Mouse (Mus musculus) MEL (cell line): Measurements from ENCODE around the gene Mrps35. TPM values are rescaled to one million over a fixed set of nuclear protein-coding genes. Genes with fewer than 3 reads are reported as not detected.

Experiments used
- DNase-seq: peaks from one replicate; pipeline ENCODE4 v3.0.0; 2011; ENCODE audit warnings: low read depth, low spot score
- H3K27ac ChIP-seq: 2 replicates; pipeline ENCODE4 v1.5.1; 2012; ENCODE audit warnings: low read depth, mild to moderate bottlenecking, control low read depth, low read length, moderate library complexity; ENCODE audit not compliant: control insufficient read depth
- H3K27me3 ChIP-seq, 2 experiments: fragments of 150-350 bp in 1 of 2; sonication (generic) in 1 of 2; 2 replicates each; pipeline ENCODE4 v1.6.1; 2012; ENCODE audit warnings: low read length in 2 of 2, mild to moderate bottlenecking in 2 of 2, improper control_type of control experiment in 1 of 2, moderate library complexity in 1 of 2; ENCODE audit not compliant: insufficient read depth in 2 of 2, control insufficient read depth in 1 of 2
- H3K36me3 ChIP-seq, 2 experiments: 2 replicates each; pipeline ENCODE4 v1.6.1; 2012 to 2014; ENCODE audit warnings: low read length in 2 of 2, improper control_type of control experiment in 1 of 2, inconsistent platforms in 1 of 2, mild to moderate bottlenecking in 1 of 2; ENCODE audit not compliant: insufficient read depth in 2 of 2, control insufficient read depth in 1 of 2
- H3K4me1 ChIP-seq, 2 experiments: fragments of 150-350 bp in 1 of 2; sonication (generic) in 1 of 2; 2 replicates each; pipeline ENCODE4 v1.6.1; 2012; ENCODE audit warnings: low read length in 2 of 2, improper control_type of control experiment in 1 of 2, mild to moderate bottlenecking in 1 of 2; ENCODE audit not compliant: insufficient read depth in 2 of 2, control insufficient read depth in 1 of 2
- H3K4me3 ChIP-seq, 2 experiments: fragments of 150-350 bp in 1 of 2; sonication (generic) in 1 of 2; 2 replicates each; pipeline ENCODE4 v1.5.1; 2012; ENCODE audit warnings: low read depth in 2 of 2, low read length in 2 of 2, mild to moderate bottlenecking in 2 of 2, moderate library complexity in 2 of 2, control low read depth in 1 of 2, improper control_type of control experiment in 1 of 2; ENCODE audit not compliant: control insufficient read depth in 1 of 2, insufficient read depth in 1 of 2
- H3K79me2 ChIP-seq: 2 replicates; pipeline ENCODE4 v1.6.1; 2012; ENCODE audit warnings: mild to moderate bottlenecking, low read length, moderate library complexity; ENCODE audit not compliant: control insufficient read depth, poor library complexity, insufficient read depth
- H3K9ac ChIP-seq: 2 replicates; pipeline ENCODE4 v1.6.1; 2012; ENCODE audit warnings: low read depth, mild to moderate bottlenecking, control low read depth, low read length, moderate library complexity; ENCODE audit not compliant: control insufficient read depth, poor library complexity, severe bottlenecking
- H3K9me3 ChIP-seq: fragments of 150-350 bp; sonication (generic); replicated peaks from 2 replicates; pipeline ENCODE4 v1.6.1; 2012; ENCODE audit warnings: mild to moderate bottlenecking, low read length, improper control_type of control experiment, moderate library complexity; ENCODE audit not compliant: insufficient read depth
- CTCF ChIP-seq, 3 experiments: IDR thresholded peaks in 2 of 3; conservative IDR thresholded peaks in 1 of 3; 2 replicates each; pipeline ENCODE4 v1.5.1; 2011 to 2012; ENCODE audit warnings: low read length in 3 of 3, low read depth in 2 of 3, mild to moderate bottlenecking in 2 of 3, improper control_type of control experiment in 1 of 3, inconsistent platforms in 1 of 3, mixed read lengths in 1 of 3, moderate library complexity in 1 of 3; ENCODE audit not compliant: control insufficient read depth in 1 of 3, insufficient read depth in 1 of 3, poor library complexity in 1 of 3, severe bottlenecking in 1 of 3
- ELF1 ChIP-seq: IDR thresholded peaks from 2 replicates; pipeline ENCODE4 v1.6.1; 2014; ENCODE audit warnings: low read depth, mild to moderate bottlenecking, inconsistent platforms, low read length, improper control_type of control experiment, moderate library complexity
- GATA1 ChIP-seq: IDR thresholded peaks from 2 replicates; pipeline ENCODE4 v1.6.1; 2011; ENCODE audit warnings: low read depth, low read length, improper control_type of control experiment
- HCFC1 ChIP-seq: IDR thresholded peaks from 2 replicates; pipeline ENCODE4 v1.6.1; 2012; ENCODE audit warnings: low read depth, mild to moderate bottlenecking, inconsistent platforms, low read length, improper control_type of control experiment, moderate library complexity
- MAX ChIP-seq: IDR thresholded peaks from 2 replicates; pipeline ENCODE4 v1.6.1; 2011; ENCODE audit warnings: low read length, improper control_type of control experiment
- MXI1 ChIP-seq: IDR thresholded peaks from 2 replicates; pipeline ENCODE4 v1.6.1; 2011; ENCODE audit warnings: mild to moderate bottlenecking, low read depth, low read length, improper control_type of control experiment
- NELFE ChIP-seq: IDR thresholded peaks from 2 replicates; pipeline ENCODE4 v1.6.1; 2011; ENCODE audit warnings: low read depth, low read length, improper control_type of control experiment
- POLR2A ChIP-seq, 2 experiments: IDR thresholded peaks; 2 replicates each; pipeline ENCODE4 v1.6.1; 2011 to 2012; ENCODE audit warnings: low read length in 2 of 2, mild to moderate bottlenecking in 2 of 2, control low read depth in 1 of 2, improper control_type of control experiment in 1 of 2, low read depth in 1 of 2, moderate library complexity in 1 of 2; ENCODE audit not compliant: control insufficient read depth in 1 of 2, insufficient read depth in 1 of 2, poor library complexity in 1 of 2
- RAD21 ChIP-seq: IDR thresholded peaks from 2 replicates; pipeline ENCODE4 v1.6.1; 2011; ENCODE audit warnings: mild to moderate bottlenecking, low read depth, low read length, improper control_type of control experiment
- SMC3 ChIP-seq: IDR thresholded peaks from 2 replicates; pipeline ENCODE4 v1.6.1; 2011; ENCODE audit warnings: low read depth, low read length, improper control_type of control experiment
- USF1 ChIP-seq: IDR thresholded peaks from 2 replicates; pipeline ENCODE4 v1.6.1; 2014; ENCODE audit warnings: low read depth, mild to moderate bottlenecking, inconsistent platforms, low read length, improper control_type of control experiment, moderate library complexity
- USF2 ChIP-seq, 2 experiments: IDR thresholded peaks; 2 replicates each; pipeline ENCODE4 v1.6.1; 2011 to 2012; ENCODE audit warnings: improper control_type of control experiment in 2 of 2, low read length in 2 of 2, borderline replicate concordance in 1 of 2, inconsistent platforms in 1 of 2, low read depth in 1 of 2, mild to moderate bottlenecking in 1 of 2; ENCODE audit not compliant: insufficient read depth in 1 of 2
- ZC3H11A ChIP-seq: IDR thresholded peaks from 2 replicates; pipeline ENCODE4 v1.6.1; 2012; ENCODE audit warnings: low read depth, mild to moderate bottlenecking, inconsistent platforms, low read length, improper control_type of control experiment
- ZMIZ1 ChIP-seq: IDR thresholded peaks from 2 replicates; pipeline ENCODE4 v1.6.1; 2012; ENCODE audit warnings: low read depth, mild to moderate bottlenecking, inconsistent platforms, low read length, improper control_type of control experiment, moderate library complexity
- ZNF384 ChIP-seq: IDR thresholded peaks from 2 replicates; pipeline ENCODE4 v1.6.1; 2012; ENCODE audit warnings: low read depth, mild to moderate bottlenecking, inconsistent platforms, low read length, improper control_type of control experiment
- polyA plus RNA-seq, 2 experiments: library from polyadenylated mRNA; stranded (reverse) in 1 of 2; unstranded in 1 of 2; fragments of >175 nt in 1 of 2; fragments of >200 nt in 1 of 2; gene quantifications; 2 replicates each; pipeline versions ENCODE4 v1.2.1 to v1.2.4; 2012; ENCODE audit warnings: low replicate concordance in 2 of 2, low read depth in 1 of 2; ENCODE audit not compliant: insufficient read length in 2 of 2, insufficient read depth in 1 of 2, missing spikeins in 1 of 2
- total RNA-seq: library from RNA; depleted of rRNA; stranded (reverse); fragments of 300-350 nt; gene quantifications from 2 replicates; pipeline ENCODE4 v1.2.3, GENCODE M21; 2012

Gene Mrps35
- total and polyA plus RNA-seq, 3 experiments: 99.0 to 148 TPM; not detected in 1

GRCm38 (mm10) chr6:147010811-147011520 is 31.6 kb upstream of the Mrps35 start:
- H3K4me1 ChIP-seq: no peaks in the 10 kb centered on the region
- no peak for DNase-seq
- H3K27me3 ChIP-seq: no peaks in the 10 kb centered on the region
- no peaks in the 10 kb centered on the region for H3K36me3 ChIP-seq
- H3K9ac ChIP-seq: no peak overlapping the region
- TF ChIP-seq RAD21 (no peak), GATA1 (no peak), CTCF (IDR thresholded peaks at IDR 0.05 in 2 of 3, conservative IDR thresholded peaks at IDR 0.05 in 1 of 3; ENCODE audit: control insufficient read depth in 1 of 3, insufficient read depth in 1 of 3, low read depth in 2 of 3, low read length in 3 of 3, poor library complexity in 1 of 3, severe bottlenecking in 1 of 3) (no peak)
- TF ChIP-seq, all 39 proteins: peak for 0
- no peak overlapping the region for H3K27ac ChIP-seq
- H3K79me2 ChIP-seq: no peaks in the 10 kb centered on the region
- no peaks in the 10 kb centered on the region for H3K9me3 ChIP-seq
- H3K4me3 ChIP-seq: no peak overlapping the region

DNA sequence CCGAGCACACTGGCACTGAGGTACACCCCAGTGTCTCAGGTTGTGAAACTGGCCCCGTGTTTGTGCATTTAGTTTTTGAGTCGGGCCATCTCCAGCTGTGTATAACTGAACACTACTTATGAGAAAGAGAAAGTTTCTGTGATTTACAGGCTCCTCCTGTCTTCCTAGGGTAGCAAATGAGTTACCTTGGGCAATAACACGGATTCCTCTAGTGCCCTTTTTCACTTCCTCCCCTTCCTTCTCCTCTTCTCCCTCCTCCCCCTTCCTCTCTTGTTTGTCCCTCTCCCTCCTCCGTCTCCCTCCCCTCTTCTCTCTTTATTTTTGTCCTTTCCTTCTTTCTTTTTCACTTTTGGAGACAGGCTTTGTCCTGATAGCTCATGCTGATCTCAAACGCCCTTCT is 31.0 kb upstream of the Mrps35 start:
- Histone ChIP-seq H3K79me2 (no peaks in the 10 kb centered on the region), H3K27ac (no peak overlapping the region), H3K4me1 (no peaks in the 10 kb centered on the region), H3K4me3 (no peak overlapping the region), H3K27me3 (no peaks in the 10 kb centered on the region), H3K36me3 (no peaks in the 10 kb centered on the region), H3K9ac (no peak overlapping the region), H3K9me3 (no peaks in the 10 kb centered on the region)
- TF ChIP-seq ZNF384 (no peak), MAX (no peak), NELFE (no peak)
- no peak for DNase-seq

DNA sequence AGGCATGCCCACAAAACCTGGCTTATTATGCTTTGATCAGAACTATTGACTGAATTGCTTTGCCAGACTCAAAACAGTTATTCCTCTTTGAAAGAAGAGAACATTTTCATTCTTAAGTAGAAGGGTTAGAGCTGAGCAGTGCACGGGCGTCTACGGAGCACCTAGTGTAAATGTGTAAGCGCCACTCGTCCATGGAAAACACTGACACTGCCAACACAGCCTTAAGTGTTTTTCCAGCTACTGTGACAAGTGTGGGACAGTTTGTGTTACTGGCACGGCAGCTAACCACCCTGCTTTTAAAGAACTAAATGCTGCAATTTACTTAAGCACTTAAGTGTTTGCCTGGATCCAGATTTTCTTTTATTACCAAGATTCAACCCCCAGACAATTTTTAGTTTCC is 30.6 kb upstream of the Mrps35 start:
- H3K36me3 ChIP-seq: no peaks in the 10 kb centered on the region

DNA sequence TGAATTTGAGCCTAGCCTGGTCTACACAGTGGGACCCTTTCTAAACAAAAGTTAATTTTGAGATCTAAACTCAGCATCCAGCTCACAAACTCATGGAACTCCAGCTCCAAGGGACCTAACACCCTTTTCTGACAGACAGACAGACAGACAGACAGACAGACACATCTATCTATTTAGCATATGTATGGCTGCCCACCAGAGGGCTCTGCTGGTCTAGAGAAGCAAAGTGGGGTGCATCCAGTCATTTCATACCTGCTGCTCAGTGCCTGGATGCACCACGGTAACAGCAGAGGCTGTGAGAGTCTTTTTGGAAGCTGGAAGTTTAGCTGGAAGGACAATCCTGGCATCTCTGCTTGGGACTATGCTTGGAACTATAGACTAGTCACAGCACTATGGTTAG is 29.0 kb upstream of the Mrps35 start:
- H3K9me3 ChIP-seq: no peaks in the 10 kb centered on the region
- no peak overlapping the region for H3K4me3 ChIP-seq
- no peaks in the 10 kb centered on the region for H3K36me3 ChIP-seq
- DNase-seq: peak; percentile 27
- TF ChIP-seq SMC3 (peak; percentile 55), USF1 (no peak), MXI1 (no peak), POLR2A (IDR thresholded peaks at IDR 0.05; ENCODE audit: control insufficient read depth in 1 of 2, insufficient read depth in 1 of 2, low read depth in 1 of 2, low read length in 2 of 2, poor library complexity in 1 of 2) (no peak), CTCF (IDR thresholded peaks at IDR 0.05 in 2 of 3, conservative IDR thresholded peaks at IDR 0.05 in 1 of 3; ENCODE audit: control insufficient read depth in 1 of 3, insufficient read depth in 1 of 3, low read depth in 2 of 3, low read length in 3 of 3, poor library complexity in 1 of 3, severe bottlenecking in 1 of 3) (peak in 2 of 3 experiments; percentile 33 to 53; a peak in 3 of 6 replicates), RAD21 (peak; percentile 49), ZC3H11A (0 out of 2 replicates have a peak, but pooled peaks have one; percentile 21)
- no peak overlapping the region for H3K27ac ChIP-seq
- no peaks in the 10 kb centered on the region for H3K27me3 ChIP-seq
- no peak overlapping the region for H3K9ac ChIP-seq
- H3K79me2 ChIP-seq: no peaks in the 10 kb centered on the region
- no peaks in the 10 kb centered on the region for H3K4me1 ChIP-seq

More for the DNA sequence above, 30.6 kb upstream of the Mrps35 start:
- Histone ChIP-seq H3K9me3 (no peaks in the 10 kb centered on the region), H3K4me1 (no peaks in the 10 kb centered on the region), H3K27ac (no peak overlapping the region), H3K4me3 (no peak overlapping the region), H3K9ac (no peak overlapping the region), H3K79me2 (no peaks in the 10 kb centered on the region), H3K27me3 (no peaks in the 10 kb centered on the region)
- no peak for DNase-seq
- TF ChIP-seq CTCF (IDR thresholded peaks at IDR 0.05 in 2 of 3, conservative IDR thresholded peaks at IDR 0.05 in 1 of 3; ENCODE audit: control insufficient read depth in 1 of 3, insufficient read depth in 1 of 3, low read depth in 2 of 3, low read length in 3 of 3, poor library complexity in 1 of 3, severe bottlenecking in 1 of 3): no peak
- no peak for TF ChIP-seq ELF1
- TF ChIP-seq ZMIZ1: no peak
- no peak for TF ChIP-seq USF2 (IDR thresholded peaks at IDR 0.05; ENCODE audit: borderline replicate concordance in 1 of 2, insufficient read depth in 1 of 2, low read depth in 1 of 2, low read length in 2 of 2)
- no peak for TF ChIP-seq HCFC1
